Mouse (Mus musculus): Measurements from ENCODE around the gene Nsun4. TPM values are rescaled to one million over a fixed set of nuclear protein-coding genes. Genes with fewer than 3 reads are reported as not detected.
A peak's percentile ranks its signal among the peaks of the same experiment; 100 is the strongest.

Gene Nsun4
- polyA plus RNA-seq (2014; fragmentation: Nextera tagmentation; extraction: Ambion mirVana): 17.7 and 20.2 TPM in 2 replicates

DNA sequence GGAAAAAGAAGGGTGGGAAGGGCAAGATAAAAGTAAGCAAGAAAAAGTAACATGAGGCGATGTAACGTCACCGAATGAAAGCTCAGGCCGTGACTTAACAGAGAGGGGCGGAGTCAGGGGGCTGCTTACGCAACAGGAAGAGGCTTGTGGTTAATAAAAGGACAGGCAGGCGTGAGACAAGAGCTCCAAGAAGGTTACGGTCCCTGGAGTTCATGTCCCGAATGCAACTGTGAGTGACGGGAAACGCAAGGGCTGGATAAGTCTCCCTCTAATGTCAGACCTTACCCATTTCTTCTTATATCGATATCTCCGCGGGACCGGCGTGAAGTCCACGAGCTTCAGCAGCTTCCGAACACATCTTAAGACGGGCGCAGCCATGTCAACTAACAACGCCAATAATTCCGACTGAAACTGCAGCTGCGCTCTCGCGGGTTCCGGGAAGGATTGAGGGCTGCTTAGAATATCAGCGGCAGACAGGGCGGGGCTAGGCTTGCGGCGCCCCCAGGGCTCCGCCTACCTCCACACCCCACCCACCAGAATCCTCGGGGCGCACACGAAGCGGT is at the start of gene Nsun4:
TSS of gene Nsun4 (minus strand) at position 478 of the 563 bp plus-strand sequence.
- WGBS: under 1% methylated on average over 35 of the region's 35 CpGs
- H3K9me3 ChIP-seq (ENCODE audit: control insufficient read depth, low read length): no peaks in the 10 kb centered on the region
- no peaks in the 10 kb centered on the region for H3K27me3 ChIP-seq (replicated peaks; ENCODE audit: control insufficient read depth, insufficient read depth, low read length)
- ATAC-seq (ENCODE audit: low read depth): peak; percentile 97
- peak within 1 kb of the TSS; percentile 92 for H3K27ac ChIP-seq (replicated peaks; ENCODE audit: low read depth, low read length)
- H3K9ac ChIP-seq (ENCODE audit: low read depth, low read length): peak within 1 kb of the TSS; percentile 64
- H3K4me3 ChIP-seq (ENCODE audit: low read depth, low read length): peak within 1 kb of the TSS; percentile 54
- no peaks in the 10 kb centered on the region for H3K36me3 ChIP-seq (ENCODE audit: control insufficient read depth, insufficient read depth, low read length)
- peak within 1 kb of the TSS; percentile 83 for H3K4me2 ChIP-seq (ENCODE audit: low read depth, low read length)
- DNase-seq (ENCODE audit: low spot score): peak; percentile 97
- 0 out of 2 replicates have a peak, but pooled peaks cover 8% of the 10 kb centered on the region for H3K4me1 ChIP-seq (ENCODE audit: control insufficient read depth, insufficient read depth, low read length)

DNA sequence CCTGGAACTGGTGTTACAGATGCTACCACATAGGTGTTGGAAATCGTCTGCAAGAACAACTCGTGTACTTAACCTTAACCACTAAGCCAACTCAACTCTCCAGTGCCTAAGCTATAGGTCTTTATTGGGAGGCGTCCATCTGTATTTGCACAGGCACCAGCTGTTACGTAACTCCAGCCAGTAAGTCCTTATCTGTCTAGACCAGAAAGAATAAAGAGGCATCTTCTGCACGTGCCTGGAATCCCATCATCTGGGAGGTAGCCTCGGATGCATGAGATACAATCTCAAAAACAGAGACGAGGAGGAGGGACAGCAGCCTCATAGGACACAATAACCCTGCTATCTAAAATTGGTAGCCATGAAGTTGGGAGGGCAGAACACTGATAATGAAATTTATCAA is 47.3 kb upstream of the Nsun4 start:
- DNase-seq (ENCODE audit: low spot score) (no peak), ATAC-seq (ENCODE audit: low read depth) (no peak)
- Histone ChIP-seq H3K4me3 (ENCODE audit: low read depth, low read length) (no peak overlapping the region), H3K36me3 (ENCODE audit: control insufficient read depth, insufficient read depth, low read length) (peaks cover 65% of the 10 kb centered on the region), H3K9ac (ENCODE audit: low read depth, low read length) (no peak overlapping the region), H3K4me2 (ENCODE audit: low read depth, low read length) (no peak overlapping the region), H3K27me3 (replicated peaks; ENCODE audit: control insufficient read depth, insufficient read depth, low read length) (no peaks in the 10 kb centered on the region), H3K27ac (replicated peaks; ENCODE audit: low read depth, low read length) (no peak overlapping the region), H3K9me3 (ENCODE audit: control insufficient read depth, low read length) (no peaks in the 10 kb centered on the region), H3K4me1 (ENCODE audit: control insufficient read depth, insufficient read depth, low read length) (no peaks in the 10 kb centered on the region)
- WGBS: 88% methylated on average over 7 of the region's 7 CpGs

DNA sequence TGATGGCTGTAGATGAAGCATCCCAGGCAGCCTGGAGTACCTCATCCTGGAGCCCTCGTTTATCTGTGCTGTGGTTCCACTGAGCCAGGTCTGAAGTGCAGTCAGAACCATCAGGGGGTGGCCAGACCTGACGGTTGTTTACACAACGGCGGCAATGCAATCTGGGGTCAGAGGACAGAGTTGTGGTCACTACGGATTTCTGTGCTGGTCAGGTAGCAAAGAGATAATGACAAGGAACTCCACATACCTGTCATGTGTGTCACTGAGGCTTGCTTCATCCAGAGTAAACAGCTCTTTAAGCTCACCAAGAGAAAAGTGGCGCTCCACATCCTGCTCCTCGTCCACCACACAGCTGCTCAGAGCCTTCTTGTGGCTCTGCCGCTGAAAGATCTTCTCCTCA is 43.5 kb upstream of the Nsun4 start:
- no peak overlapping the region for H3K27ac ChIP-seq (replicated peaks; ENCODE audit: low read depth, low read length)
- H3K9ac ChIP-seq (ENCODE audit: low read depth, low read length): no peak overlapping the region
- H3K9me3 ChIP-seq (ENCODE audit: control insufficient read depth, low read length): no peaks in the 10 kb centered on the region
- H3K4me2 ChIP-seq (ENCODE audit: low read depth, low read length): no peak overlapping the region
- no peak for DNase-seq (ENCODE audit: low spot score)
- H3K36me3 ChIP-seq (ENCODE audit: control insufficient read depth, insufficient read depth, low read length): peaks cover 87% of the 10 kb centered on the region
- ATAC-seq (ENCODE audit: low read depth): no peak
- H3K4me1 ChIP-seq (ENCODE audit: control insufficient read depth, insufficient read depth, low read length): no peaks in the 10 kb centered on the region
- 88% methylated on average over 8 of the region's 8 CpGs for WGBS
- no peaks in the 10 kb centered on the region for H3K27me3 ChIP-seq (replicated peaks; ENCODE audit: control insufficient read depth, insufficient read depth, low read length)
- H3K4me3 ChIP-seq (ENCODE audit: low read depth, low read length): no peak overlapping the region

DNA sequence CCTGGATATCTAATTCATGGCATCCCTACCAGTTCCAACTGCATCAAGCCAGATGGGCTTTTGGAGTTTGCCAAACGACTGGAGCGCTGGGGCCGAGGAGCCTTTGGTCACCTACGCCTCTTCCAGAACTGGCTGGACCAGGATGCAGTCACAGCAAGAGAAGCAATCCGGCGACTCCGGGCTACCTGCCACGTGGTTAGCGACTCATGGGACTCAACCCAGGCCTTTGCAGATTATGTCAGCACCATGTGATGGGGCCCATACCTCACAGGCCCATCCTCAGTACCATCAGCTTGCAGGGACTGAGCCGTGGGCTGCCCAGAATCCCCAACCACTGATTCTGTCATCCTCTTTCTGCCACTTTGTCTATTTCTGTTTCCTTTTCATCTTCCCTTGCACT is 42.6 kb upstream of the Nsun4 start:
- peaks cover 96% of the 10 kb centered on the region for H3K36me3 ChIP-seq (ENCODE audit: control insufficient read depth, insufficient read depth, low read length)
- H3K4me2 ChIP-seq (ENCODE audit: low read depth, low read length): no peak overlapping the region
- H3K27me3 ChIP-seq (replicated peaks; ENCODE audit: control insufficient read depth, insufficient read depth, low read length): no peaks in the 10 kb centered on the region
- H3K4me3 ChIP-seq (ENCODE audit: low read depth, low read length): no peak overlapping the region
- H3K9me3 ChIP-seq (ENCODE audit: control insufficient read depth, low read length): no peaks in the 10 kb centered on the region
- WGBS: 92% methylated on average over 10 of the region's 10 CpGs
- H3K27ac ChIP-seq (replicated peaks; ENCODE audit: low read depth, low read length): no peak overlapping the region
- no peaks in the 10 kb centered on the region for H3K4me1 ChIP-seq (ENCODE audit: control insufficient read depth, insufficient read depth, low read length)
- H3K9ac ChIP-seq (ENCODE audit: low read depth, low read length): no peak overlapping the region
- no peak for ATAC-seq (ENCODE audit: low read depth)
- no peak for DNase-seq (ENCODE audit: low spot score)

DNA sequence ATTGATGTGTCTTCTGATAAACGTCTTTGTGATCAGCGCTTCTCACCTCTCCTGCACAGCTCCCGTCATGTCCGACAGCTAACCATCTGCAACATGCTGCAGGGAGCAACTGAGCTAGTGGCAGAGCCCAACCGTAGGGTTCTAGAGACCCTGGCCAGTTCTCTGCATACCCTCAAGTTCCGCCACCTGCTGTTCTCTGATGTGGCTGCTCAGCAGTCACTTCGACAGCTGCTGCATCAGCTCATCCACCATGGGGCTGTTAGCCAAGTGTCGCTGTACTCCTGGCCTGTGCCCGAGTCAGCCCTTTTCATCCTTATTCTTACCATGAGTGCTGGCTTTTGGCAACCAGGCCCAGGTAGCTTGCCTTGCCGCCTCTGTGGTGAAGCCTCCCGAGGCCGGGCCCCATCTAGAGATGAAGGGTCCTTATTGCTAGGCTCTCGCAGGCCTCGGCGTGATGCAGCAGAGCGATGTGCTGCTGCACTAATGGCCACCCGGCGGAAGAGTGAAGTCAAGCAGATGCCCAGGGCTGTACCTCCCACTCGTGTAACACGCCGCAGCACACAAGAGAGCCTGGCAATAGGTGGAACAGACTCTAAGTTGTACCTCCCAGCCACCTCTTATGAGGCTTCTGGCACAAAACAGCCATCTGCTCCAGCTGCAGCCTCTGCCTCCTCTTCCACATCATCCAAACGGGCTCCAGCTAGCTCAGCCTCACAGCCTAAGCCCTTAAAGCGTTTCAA is 35.0 kb upstream of the Nsun4 start:
- 90% methylated on average over 23 of the region's 23 CpGs for WGBS
- no peaks in the 10 kb centered on the region for H3K4me1 ChIP-seq (ENCODE audit: control insufficient read depth, insufficient read depth, low read length)
- DNase-seq (ENCODE audit: low spot score): peak; percentile 14
- H3K27ac ChIP-seq (replicated peaks; ENCODE audit: low read depth, low read length): no peak overlapping the region
- no peak overlapping the region for H3K4me2 ChIP-seq (ENCODE audit: low read depth, low read length)
- H3K9me3 ChIP-seq (ENCODE audit: control insufficient read depth, low read length): no peaks in the 10 kb centered on the region
- peaks cover 99% of the 10 kb centered on the region for H3K36me3 ChIP-seq (ENCODE audit: control insufficient read depth, insufficient read depth, low read length)
- ATAC-seq (ENCODE audit: low read depth): peak; percentile 53; the same call in 1 of the 2 replicates
- H3K27me3 ChIP-seq (replicated peaks; ENCODE audit: control insufficient read depth, insufficient read depth, low read length): no peaks in the 10 kb centered on the region
- H3K4me3 ChIP-seq (ENCODE audit: low read depth, low read length): no peak overlapping the region
- H3K9ac ChIP-seq (ENCODE audit: low read depth, low read length): no peak overlapping the region

DNA sequence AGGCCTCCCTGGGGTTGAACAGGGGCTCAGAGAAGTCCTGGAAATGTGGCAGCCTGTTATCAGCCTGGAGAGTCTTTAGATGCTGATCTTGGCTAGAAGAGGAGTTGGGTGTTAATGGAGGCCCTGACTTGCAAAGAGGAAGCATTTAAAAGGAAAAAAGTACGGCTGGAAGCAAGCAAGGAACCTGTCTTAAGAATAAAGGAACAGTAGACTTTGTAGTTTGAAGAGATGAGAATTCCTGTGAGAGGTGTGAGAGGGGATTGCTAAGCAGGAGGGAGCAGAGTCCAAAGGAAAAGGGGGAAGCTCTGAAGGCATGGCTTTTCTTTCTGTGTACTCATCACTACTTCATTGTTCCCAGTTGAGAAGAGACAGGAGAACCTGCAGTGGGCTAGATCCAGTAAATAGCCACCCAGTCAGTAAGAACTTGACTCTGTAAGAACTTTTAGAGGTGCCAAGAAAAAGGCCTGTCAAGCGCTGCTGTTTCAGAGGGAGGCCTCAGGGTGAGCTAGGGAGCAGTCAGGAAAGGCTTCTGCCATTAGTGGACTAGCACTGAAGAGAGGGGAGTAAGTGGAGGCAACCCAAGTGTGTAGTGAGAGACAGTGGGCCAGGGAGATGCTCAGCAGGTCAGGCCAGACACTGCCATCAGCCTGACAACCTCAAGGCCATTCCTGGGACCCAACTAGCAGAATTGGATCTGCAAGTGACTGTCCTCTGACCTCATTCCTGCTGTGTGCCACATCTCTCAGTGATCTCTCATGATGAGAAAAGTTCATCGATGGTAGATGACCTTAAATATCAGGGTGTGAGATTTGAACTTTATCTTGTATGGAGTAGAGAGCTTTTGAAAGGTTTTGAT is 23.8 kb upstream of the Nsun4 start:
- WGBS: 61% methylated on average over 3 of the region's 3 CpGs
- Histone ChIP-seq H3K27me3 (replicated peaks; ENCODE audit: control insufficient read depth, insufficient read depth, low read length) (no peaks in the 10 kb centered on the region), H3K36me3 (ENCODE audit: control insufficient read depth, insufficient read depth, low read length) (peaks cover 32% of the 10 kb centered on the region), H3K4me3 (ENCODE audit: low read depth, low read length) (peak overlapping the region; percentile 98), H3K27ac (replicated peaks; ENCODE audit: low read depth, low read length) (peak overlapping the region; percentile 98), H3K4me1 (ENCODE audit: control insufficient read depth, insufficient read depth, low read length) (peaks cover 25% of the 10 kb centered on the region), H3K9ac (ENCODE audit: low read depth, low read length) (peak overlapping the region; percentile 99), H3K9me3 (ENCODE audit: control insufficient read depth, low read length) (no peaks in the 10 kb centered on the region), H3K4me2 (ENCODE audit: low read depth, low read length) (peak overlapping the region; percentile 64)
- DNase-seq (ENCODE audit: low spot score): no peak
- no peak for ATAC-seq (ENCODE audit: low read depth)

DNA sequence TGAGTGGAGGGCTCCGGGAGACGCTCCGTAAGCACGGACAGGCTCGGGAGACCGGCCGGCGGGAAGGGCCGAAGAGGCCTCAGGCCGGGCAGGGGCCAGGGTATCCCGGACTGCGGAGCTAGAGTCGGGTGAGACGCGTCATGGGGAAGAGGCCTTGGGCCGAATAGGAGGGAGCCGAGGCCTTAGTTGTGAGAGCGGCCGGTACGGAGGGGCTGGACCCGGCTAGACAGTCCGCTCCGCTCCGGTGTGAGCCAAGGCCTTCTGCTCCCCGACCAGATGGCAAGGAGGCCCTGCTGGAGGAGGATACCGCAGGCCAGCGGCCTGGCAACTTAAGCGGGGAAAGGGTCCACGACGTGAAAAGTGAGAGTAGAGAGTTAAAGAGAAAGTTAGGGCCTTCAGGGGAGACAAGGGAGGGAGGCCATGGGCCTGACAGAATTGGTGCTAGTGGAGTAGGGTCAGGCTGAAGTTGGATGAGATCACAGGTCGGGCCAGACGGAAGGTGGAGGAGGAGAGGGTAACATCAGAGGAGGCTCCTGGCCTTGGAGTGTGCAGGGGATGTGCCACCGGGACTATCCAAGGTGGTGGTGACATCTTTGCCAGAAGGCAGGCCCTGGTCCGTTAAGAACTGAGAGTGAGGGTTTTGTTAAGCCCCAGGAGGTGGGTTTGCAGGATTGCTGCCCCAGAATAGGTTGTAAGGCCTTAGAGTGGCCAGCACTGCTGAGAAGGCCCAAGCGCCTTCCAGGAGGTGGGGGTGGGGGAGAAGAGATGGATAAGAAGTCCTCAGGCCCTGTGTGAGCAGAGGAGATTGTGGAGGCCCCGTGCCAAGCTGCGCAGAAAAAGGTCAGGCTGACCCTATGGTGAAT is 22.9 kb upstream of the Nsun4 start:
- 3% methylated on average over 37 of the region's 37 CpGs for WGBS
- ATAC-seq (ENCODE audit: low read depth) (peak; percentile 6), DNase-seq (ENCODE audit: low spot score) (peak; percentile 34)
- H3K9ac ChIP-seq (ENCODE audit: low read depth, low read length): peak overlapping the region; percentile 99
- H3K27ac ChIP-seq (replicated peaks; ENCODE audit: low read depth, low read length): peak overlapping the region; percentile 98
- H3K9me3 ChIP-seq (ENCODE audit: control insufficient read depth, low read length): no peaks in the 10 kb centered on the region
- H3K4me1 ChIP-seq (ENCODE audit: control insufficient read depth, insufficient read depth, low read length): peaks cover 25% of the 10 kb centered on the region
- H3K36me3 ChIP-seq (ENCODE audit: control insufficient read depth, insufficient read depth, low read length): peaks cover 23% of the 10 kb centered on the region
- peak overlapping the region; percentile 64 for H3K4me2 ChIP-seq (ENCODE audit: low read depth, low read length)
- H3K27me3 ChIP-seq (replicated peaks; ENCODE audit: control insufficient read depth, insufficient read depth, low read length): no peaks in the 10 kb centered on the region
- peak overlapping the region; percentile 98 for H3K4me3 ChIP-seq (ENCODE audit: low read depth, low read length)
